13 mouse cellular contexts compared by ENCODE assay signal in genomic region chr13:29015605-29015994, GRCm38 (mm10).
A peak's percentile ranks its signal among the peaks of the same experiment; 100 is the strongest.
DNase-seq lines count a peak whose midpoint lies in the region; ATAC-seq and TF ChIP-seq lines count a peak whose summit lies in the region.
"Had no signal": no experiment of that assay in that cellular context is flagged by ENCODE, and none has a peak within 500 bp of the region (broad histone marks: within the 10 kb centered on the region; RNA-seq: fewer than 3 reads in every experiment).

No protein-coding gene starts in this region.

- H3K27me3 ChIP-seq in intestine, embryonic 14.5 days (replicated peaks; ENCODE audit: control insufficient read depth, insufficient read depth, low read length), result no peaks in the 10 kb centered on the region
- H3K27me3 ChIP-seq in intestine, postnatal 0 days (replicated peaks; ENCODE audit: control insufficient read depth, insufficient read depth, low read length), result no peaks in the 10 kb centered on the region
- peaks cover 11% of the 10 kb centered on the region; the same call in 1 of the 2 replicates for H3K27me3 ChIP-seq in embryonic facial prominence, embryonic 10.5 days (replicated peaks; ENCODE audit: low read depth, poor library complexity, severe bottlenecking)
- H3K27me3 ChIP-seq in hindbrain, embryonic 14.5 days (ENCODE audit: control insufficient read depth, insufficient read depth, low read length), result no peaks in the 10 kb centered on the region
- no peaks in the 10 kb centered on the region for H3K27me3 ChIP-seq in midbrain, postnatal 0 days (ENCODE audit: insufficient read depth, low read length)
- no peaks in the 10 kb centered on the region for H3K27me3 ChIP-seq in thymus, adult 2 months (ENCODE audit: control insufficient read depth, insufficient read depth, low read length)
- H3K27me3 ChIP-seq: CH12.LX; embryonic facial prominence, embryonic 15.5 days; heart, embryonic 13.5 days had no signal

- H3K4me2 ChIP-seq in intestine, embryonic 14.5 days (ENCODE audit: low read length), result 0 out of 2 replicates have a peak overlapping the region, but pooled peaks have one; percentile 6
- H3K4me2 ChIP-seq in intestine, postnatal 0 days (replicated peaks; ENCODE audit: low read depth), result no peak overlapping the region
- H3K4me2 ChIP-seq in hindbrain, embryonic 14.5 days (replicated peaks), result peak overlapping the region; percentile 48
- peak overlapping the region; percentile 63 for H3K4me2 ChIP-seq in midbrain, postnatal 0 days (ENCODE audit: low read depth, low read length, poor library complexity, severe bottlenecking)
- H3K4me2 ChIP-seq: lung, embryonic 14.5 days had no signal

- H3K9me3 ChIP-seq in intestine, embryonic 14.5 days (ENCODE audit: control insufficient read depth, low read length), result no peaks in the 10 kb centered on the region
- no peaks in the 10 kb centered on the region for H3K9me3 ChIP-seq in intestine, postnatal 0 days (ENCODE audit: control insufficient read depth)
- H3K9me3 ChIP-seq in embryonic facial prominence, embryonic 10.5 days, result no peaks in the 10 kb centered on the region
- H3K9me3 ChIP-seq in hindbrain, embryonic 14.5 days (ENCODE audit: control insufficient read depth, low read length), result no peaks in the 10 kb centered on the region
- no peaks in the 10 kb centered on the region for H3K9me3 ChIP-seq in midbrain, postnatal 0 days (ENCODE audit: low read length)
- H3K9me3 ChIP-seq: embryonic facial prominence, embryonic 15.5 days; heart, embryonic 13.5 days had no signal

- no peak for TF ChIP-seq CTCF in intestine, postnatal 0 days (IDR thresholded peaks at IDR 0.05; ENCODE audit: low read depth)
- no peak for TF ChIP-seq CTCF in midbrain, postnatal 0 days (IDR thresholded peaks at IDR 0.05)
- no peak for TF ChIP-seq CTCF in thymus, adult 2 months (IDR thresholded peaks at IDR 0.05; ENCODE audit: borderline replicate concordance, control insufficient read depth, extremely low read depth, insufficient read depth, low read length, poor library complexity)

- no peaks in the 10 kb centered on the region for H3K36me3 ChIP-seq in intestine, embryonic 14.5 days (ENCODE audit: control insufficient read depth, insufficient read depth, low read length)
- H3K36me3 ChIP-seq in intestine, postnatal 0 days (ENCODE audit: control insufficient read depth, insufficient read depth), result no peaks in the 10 kb centered on the region
- no peaks in the 10 kb centered on the region for H3K36me3 ChIP-seq in embryonic facial prominence, embryonic 10.5 days (replicated peaks)
- H3K36me3 ChIP-seq in hindbrain, embryonic 14.5 days (replicated peaks; ENCODE audit: control insufficient read depth, insufficient read depth), result no peaks in the 10 kb centered on the region
- H3K36me3 ChIP-seq in midbrain, postnatal 0 days (ENCODE audit: insufficient read depth, low read length), result no peaks in the 10 kb centered on the region
- H3K36me3 ChIP-seq in thymus, adult 2 months (ENCODE audit: control insufficient read depth, insufficient read depth, low read length), result no peaks in the 10 kb centered on the region
- H3K36me3 ChIP-seq: embryonic facial prominence, embryonic 15.5 days; heart, embryonic 13.5 days had no signal

- H3K9ac ChIP-seq in intestine, embryonic 14.5 days (ENCODE audit: low read length), result no peak overlapping the region
- H3K9ac ChIP-seq in intestine, postnatal 0 days (ENCODE audit: low read depth, low read length), result no peak overlapping the region
- H3K9ac ChIP-seq in hindbrain, embryonic 14.5 days, result peak overlapping the region; percentile 53
- H3K9ac ChIP-seq in midbrain, postnatal 0 days (replicated peaks; ENCODE audit: low read length, poor library complexity, severe bottlenecking), result peak overlapping the region; percentile 67
- H3K9ac ChIP-seq: embryonic facial prominence, embryonic 15.5 days; heart, embryonic 13.5 days; lung, embryonic 14.5 days had no signal

- TF ChIP-seq POLR2A in thymus, adult 2 months (IDR thresholded peaks at IDR 0.05; ENCODE audit: control insufficient read depth, extremely low read depth, insufficient read depth, low read length, poor library complexity), result no peak

- 67% methylated on average over 9 of the region's 9 CpGs for WGBS in intestine, embryonic 14.5 days
- 74% methylated on average over 9 of the region's 9 CpGs for WGBS in intestine, postnatal 0 days
- whole genome bisulfite sequencing in embryonic facial prominence, embryonic 10.5 days, result 48% methylated on average over 9 of the region's 9 CpGs
- 15% methylated on average over 9 of the region's 9 CpGs for WGBS in hindbrain, embryonic 14.5 days
- WGBS in midbrain, postnatal 0 days, result 10% methylated on average over 9 of the region's 9 CpGs
- 81% methylated on average over 9 of the region's 9 CpGs for WGBS in thymus, adult 2 months

- no peak for ATAC-seq in intestine, embryonic 14.5 days (replicated peaks; ENCODE audit: low FRiP score, low TSS enrichment, low read depth)
- ATAC-seq in intestine, postnatal 0 days, result no peak
- peak; percentile 62 for ATAC-seq in hindbrain, embryonic 14.5 days (ENCODE audit: low FRiP score)
- peak; percentile 58 for ATAC-seq in midbrain, postnatal 0 days (ENCODE audit: low FRiP score)
- ATAC-seq: activated CD4-positive, CD25-positive, alpha-beta regulatory T cell, adult 4 months had no signal

- H3K4me3 ChIP-seq in intestine, embryonic 14.5 days (ENCODE audit: low read depth, low read length), result no peak overlapping the region
- H3K4me3 ChIP-seq in intestine, postnatal 0 days (ENCODE audit: low read depth, low read length), result no peak overlapping the region
- H3K4me3 ChIP-seq in embryonic facial prominence, embryonic 10.5 days, result peak overlapping the region; percentile 21; the same call in 1 of the 2 replicates
- peak overlapping the region; percentile 29 for H3K4me3 ChIP-seq in hindbrain, embryonic 14.5 days (replicated peaks; ENCODE audit: low read length)
- peak overlapping the region; percentile 37 for H3K4me3 ChIP-seq in midbrain, postnatal 0 days (ENCODE audit: low read depth, low read length)
- no peak overlapping the region for H3K4me3 ChIP-seq in thymus, adult 2 months (ENCODE audit: control insufficient read depth, insufficient read depth, low read length)
- H3K4me3 ChIP-seq: embryonic facial prominence, embryonic 15.5 days; heart, embryonic 13.5 days had no signal

- H3K27ac ChIP-seq in intestine, embryonic 14.5 days (ENCODE audit: low read depth), result no peak overlapping the region
- no peak overlapping the region for H3K27ac ChIP-seq in intestine, postnatal 0 days (ENCODE audit: low read depth, low read length)
- H3K27ac ChIP-seq in embryonic facial prominence, embryonic 10.5 days (replicated peaks), result no peak overlapping the region
- peak overlapping the region; percentile 95 for H3K27ac ChIP-seq in hindbrain, embryonic 14.5 days
- peak overlapping the region; percentile 87 for H3K27ac ChIP-seq in midbrain, postnatal 0 days (ENCODE audit: low read depth, low read length)
- no peak overlapping the region for H3K27ac ChIP-seq in thymus, adult 2 months (ENCODE audit: control insufficient read depth, insufficient read depth, low read length)
- H3K27ac ChIP-seq: embryonic facial prominence, embryonic 15.5 days; heart, embryonic 13.5 days had no signal

- no peaks in the 10 kb centered on the region for H3K4me1 ChIP-seq in intestine, embryonic 14.5 days (replicated peaks; ENCODE audit: control insufficient read depth, insufficient read depth, low read length)
- H3K4me1 ChIP-seq in intestine, postnatal 0 days (replicated peaks; ENCODE audit: control insufficient read depth, insufficient read depth, low read length), result no peaks in the 10 kb centered on the region
- peaks cover 13% of the 10 kb centered on the region for H3K4me1 ChIP-seq in embryonic facial prominence, embryonic 10.5 days
- peaks cover 34% of the 10 kb centered on the region for H3K4me1 ChIP-seq in hindbrain, embryonic 14.5 days (replicated peaks; ENCODE audit: control insufficient read depth, insufficient read depth, low read length)
- H3K4me1 ChIP-seq in midbrain, postnatal 0 days (ENCODE audit: insufficient read depth, low read length), result no peaks in the 10 kb centered on the region
- no peaks in the 10 kb centered on the region for H3K4me1 ChIP-seq in thymus, adult 2 months (replicated peaks; ENCODE audit: control insufficient read depth, insufficient read depth, low read length)
- H3K4me1 ChIP-seq: embryonic facial prominence, embryonic 15.5 days had no signal

- DNase-seq in intestine, embryonic 14.5 days (ENCODE audit: low spot score), result no peak
- DNase-seq in embryonic facial prominence, embryonic 10.5 days (ENCODE audit: low spot score), result no peak
- peak; percentile 64 for DNase-seq in hindbrain, embryonic 14.5 days (ENCODE audit: low spot score)
- DNase-seq in midbrain, postnatal 0 days (ENCODE audit: low spot score), result peak; percentile 50
- no peak for DNase-seq in thymus, adult 2 months
- no peak for DNase-seq in heart, adult 9 months (ENCODE audit: low spot score in 2 of 2)
- no peak for DNase-seq in ovary, postnatal 14 days (ENCODE audit: low spot score)
- DNase-seq: lung, embryonic 14.5 days had no signal

Comparison
In these comparisons a context has a peak if more than half of its experiments do, and no peak if none do; other contexts are left out.
1. ATAC-seq: peak in hindbrain, embryonic 14.5 days (single experiment) and midbrain, postnatal 0 days (single experiment); none in intestine, embryonic 14.5 days (single experiment) and intestine, postnatal 0 days (single experiment).
2. DNase-seq: peak in hindbrain, embryonic 14.5 days (single experiment) and midbrain, postnatal 0 days (single experiment); none in intestine, embryonic 14.5 days (single experiment), embryonic facial prominence, embryonic 10.5 days (single experiment), thymus, adult 2 months (single experiment), heart, adult 9 months (0 of 2) and ovary, postnatal 14 days (single experiment).
3. H3K27ac ChIP-seq: peak in hindbrain, embryonic 14.5 days (single experiment) and midbrain, postnatal 0 days (single experiment); none in intestine, embryonic 14.5 days (single experiment), intestine, postnatal 0 days (single experiment), embryonic facial prominence, embryonic 10.5 days (single experiment) and thymus, adult 2 months (single experiment).
4. H3K4me3 ChIP-seq: peak in embryonic facial prominence, embryonic 10.5 days (single experiment), hindbrain, embryonic 14.5 days (single experiment) and midbrain, postnatal 0 days (single experiment); none in intestine, embryonic 14.5 days (single experiment), intestine, postnatal 0 days (single experiment) and thymus, adult 2 months (single experiment).
5. H3K9ac ChIP-seq: peak in hindbrain, embryonic 14.5 days (single experiment) and midbrain, postnatal 0 days (single experiment); none in intestine, embryonic 14.5 days (single experiment) and intestine, postnatal 0 days (single experiment).